Mouse (Mus musculus) limb, embryonic 14.5 days (tissue): ENCODE measurements around the gene Sik2. TPM values are rescaled to one million over a fixed set of nuclear protein-coding genes. Genes with fewer than 3 reads are reported as not detected.
A peak's percentile ranks its signal among the peaks of the same experiment; 100 is the strongest.

Source experiments
- ATAC-seq: fragments of 200-750 bp; cut with Nextera tagmentation; 2 replicates; pipeline ENCODE4 v1.8.0; 2017; ENCODE audit warnings: low read depth, moderate number of reproducible peaks, moderate TSS enrichment; ENCODE audit not compliant: low FRiP score
- DNase-seq: peaks from one replicate; pipeline ENCODE4 v3.0.0-alpha.2; 2015; ENCODE audit warnings: low spot score
- H3K27ac ChIP-seq: fragments of 300-500 bp; sonication (generic); replicated peaks from 2 replicates; pipeline ENCODE4 v1.5.1; 2014; ENCODE audit warnings: low read depth, mild to moderate bottlenecking, low read length, moderate library complexity, mixed read lengths
- H3K27me3 ChIP-seq: fragments of 300-500 bp; sonication (generic); 2 replicates; pipeline ENCODE4 v1.6.1; 2014; ENCODE audit warnings: low read length, mixed read lengths; ENCODE audit not compliant: control insufficient read depth, insufficient read depth
- H3K36me3 ChIP-seq: fragments of 300-500 bp; sonication (generic); 2 replicates; pipeline ENCODE4 v1.6.1; 2014; ENCODE audit warnings: mild to moderate bottlenecking, low read length, moderate library complexity, mixed read lengths; ENCODE audit not compliant: control insufficient read depth, insufficient read depth
- H3K4me1 ChIP-seq: fragments of 300-500 bp; sonication (generic); 2 replicates; pipeline ENCODE4 v1.6.1; 2014; ENCODE audit warnings: antibody characterized with exemption, low read length, mixed read lengths; ENCODE audit not compliant: control insufficient read depth, insufficient read depth
- H3K4me2 ChIP-seq: fragments of 300-500 bp; sonication (generic); replicated peaks from 2 replicates; pipeline ENCODE4 v1.6.1; 2014; ENCODE audit warnings: low read depth, mild to moderate bottlenecking, low read length, moderate library complexity; ENCODE audit not compliant: severe bottlenecking
- H3K4me3 ChIP-seq: fragments of 300-500 bp; sonication (generic); replicated peaks from 2 replicates; pipeline ENCODE4 v1.5.1; 2014; ENCODE audit warnings: low read length
- H3K9ac ChIP-seq: fragments of 300-500 bp; sonication (generic); 2 replicates; pipeline ENCODE4 v1.6.1; 2014; ENCODE audit warnings: mild to moderate bottlenecking, low read depth, low read length, moderate library complexity; ENCODE audit not compliant: severe bottlenecking
- H3K9me3 ChIP-seq: fragments of 300-500 bp; sonication (generic); 2 replicates; pipeline ENCODE4 v1.6.1; 2016; ENCODE audit warnings: low read length; ENCODE audit not compliant: control insufficient read depth
- POLR2A ChIP-seq: fragments of 200-500 bp; IDR thresholded peaks from 2 replicates; pipeline ENCODE4 v1.8.0; 2012; ENCODE audit warnings: inconsistent platforms, mild to moderate bottlenecking, moderate library complexity, borderline replicate concordance; ENCODE audit not compliant: insufficient read depth, insufficient read length; ENCODE audit errors: extremely low read depth
- WGBS: fragments of 180-500 bp; shearing (Covaris S2); extraction: QIAGEN DNeasy Blood & Tissue Kit; methylation state at CpG from one replicate; pipeline ENCODE4 v1.1.7; 2014; 5-methylcytosine and 5-hydroxymethylcytosine counted together
- polyA plus RNA-seq, 2 experiments: library from polyadenylated mRNA; depleted of rRNA in 1 of 2; stranded (reverse) in 1 of 2; unstranded in 1 of 2; fragments of >200 nt; fragmentation: Nextera tagmentation in 1 of 2; extraction: Ambion mirVana in 1 of 2; gene quantifications; 2 replicates each; pipeline versions ENCODE4 v1.2.1 to v1.2.3; 2012 to 2014

Sik2 gene
- polyA plus RNA-seq, 2 experiments: 15.8 to 16.3 TPM

- Histone ChIP-seq H3K9ac (no peak overlapping the region), H3K36me3 (peaks cover 95% of the 10 kb centered on the region)
Measured at GRCm38 (mm10) chr9:50865803-50866202, 143.1 kb downstream of the Sik2 start.

GRCm38 (mm10) chr9:50864877-50865276, 144.0 kb downstream of the Sik2 start:
- H3K27ac ChIP-seq: no peak overlapping the region
- H3K36me3 ChIP-seq: peaks cover 94% of the 10 kb centered on the region
- no peak overlapping the region for H3K4me2 ChIP-seq
- WGBS: 84% methylated on average over 5 of the region's 5 CpGs
- no peak overlapping the region for H3K9ac ChIP-seq
- DNase-seq (no peak), ATAC-seq (no peak)
- no peak for TF ChIP-seq POLR2A
- H3K4me1 ChIP-seq: no peaks in the 10 kb centered on the region
- no peaks in the 10 kb centered on the region for H3K9me3 ChIP-seq
- H3K4me3 ChIP-seq: no peak overlapping the region
- no peaks in the 10 kb centered on the region for H3K27me3 ChIP-seq

More at GRCm38 (mm10) chr9:50865803-50866202, 143.1 kb downstream of the Sik2 start:
- H3K27me3 ChIP-seq: no peaks in the 10 kb centered on the region
- 87% methylated on average over 8 of the region's 8 CpGs for WGBS
- no peak for ATAC-seq
- no peak for DNase-seq
- H3K9me3 ChIP-seq: no peaks in the 10 kb centered on the region
- no peak overlapping the region for H3K27ac ChIP-seq
- H3K4me1 ChIP-seq: no peaks in the 10 kb centered on the region
- TF ChIP-seq POLR2A: no peak
- H3K4me2 ChIP-seq: no peak overlapping the region
- no peak overlapping the region for H3K4me3 ChIP-seq

DNA sequence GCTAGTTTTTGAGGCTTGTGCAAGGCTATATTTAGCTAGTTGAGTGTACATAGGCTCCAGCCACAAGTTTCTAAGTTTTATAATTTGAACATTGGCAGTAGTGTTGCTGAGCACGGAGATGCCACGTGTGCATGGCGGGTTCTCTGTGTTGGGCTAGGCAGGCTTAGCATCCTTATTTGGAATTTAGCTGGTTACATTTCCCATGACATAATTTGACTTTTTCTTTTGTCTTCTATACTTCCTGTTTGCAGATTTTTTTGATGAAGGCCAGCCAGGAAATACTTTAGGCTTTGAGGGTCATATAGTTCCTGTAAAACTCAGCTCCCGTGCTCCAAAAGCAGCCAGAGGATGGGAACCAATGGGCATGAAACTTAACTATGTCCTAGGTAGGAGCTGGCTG, 145.0 kb downstream of the Sik2 start:
- DNase-seq (no peak), ATAC-seq (no peak)
- H3K9ac ChIP-seq: no peak overlapping the region
- H3K9me3 ChIP-seq: no peaks in the 10 kb centered on the region
- no peak overlapping the region for H3K4me3 ChIP-seq
- H3K36me3 ChIP-seq: peaks cover 94% of the 10 kb centered on the region
- H3K27ac ChIP-seq: 0 out of 2 replicates have a peak overlapping the region, but pooled peaks have one; percentile 8
- no peak for TF ChIP-seq POLR2A
- WGBS: 91% methylated on average over 4 of the region's 4 CpGs
- no peaks in the 10 kb centered on the region for H3K4me1 ChIP-seq
- no peaks in the 10 kb centered on the region for H3K27me3 ChIP-seq
- no peak overlapping the region for H3K4me2 ChIP-seq

GRCm38 (mm10) chr9:50861119-50861839, 147.6 kb downstream of the Sik2 start:
- Histone ChIP-seq H3K4me3 (no peak overlapping the region), H3K9me3 (no peaks in the 10 kb centered on the region), H3K4me2 (no peak overlapping the region), H3K36me3 (peaks cover 69% of the 10 kb centered on the region), H3K4me1 (peaks cover 4% of the 10 kb centered on the region; the same call in 1 of the 2 replicates), H3K27ac (no peak overlapping the region), H3K27me3 (no peaks in the 10 kb centered on the region), H3K9ac (no peak overlapping the region)
- 92% methylated on average over 18 of the region's 18 CpGs for WGBS
- DNase-seq (no peak), ATAC-seq (no peak)
- no peak for TF ChIP-seq POLR2A

- Histone ChIP-seq H3K4me1 (peaks cover 9% of the 10 kb centered on the region), H3K4me2 (no peak overlapping the region), H3K9ac (no peak overlapping the region), H3K27ac (no peak overlapping the region), H3K27me3 (no peaks in the 10 kb centered on the region), H3K36me3 (peaks cover 43% of the 10 kb centered on the region), H3K4me3 (no peak overlapping the region), H3K9me3 (no peaks in the 10 kb centered on the region)
- ATAC-seq (no peak), DNase-seq (no peak)
- TF ChIP-seq POLR2A: no peak
- 86% methylated on average over 6 of the region's 6 CpGs for WGBS
Measured at GRCm38 (mm10) chr9:50858681-50859080, 150.2 kb downstream of the Sik2 start.
